Mouse (Mus musculus) bone marrow, adult 2 months (tissue): ENCODE data around the gene Lin28b.

Experiments
- CTCF ChIP-seq: fragments of 200-500 bp; IDR thresholded peaks from 2 replicates; pipeline ENCODE4 v1.5.1; 2011; ENCODE audit warnings: low read length, control low read depth; ENCODE audit not compliant: control insufficient read depth, insufficient read depth
- POLR2A ChIP-seq: fragments of 200-500 bp; IDR thresholded peaks from 2 replicates; pipeline ENCODE4 v1.6.1; 2011; ENCODE audit warnings: low read depth, mild to moderate bottlenecking, control low read depth, low read length, borderline replicate concordance; ENCODE audit not compliant: control insufficient read depth

DNA sequence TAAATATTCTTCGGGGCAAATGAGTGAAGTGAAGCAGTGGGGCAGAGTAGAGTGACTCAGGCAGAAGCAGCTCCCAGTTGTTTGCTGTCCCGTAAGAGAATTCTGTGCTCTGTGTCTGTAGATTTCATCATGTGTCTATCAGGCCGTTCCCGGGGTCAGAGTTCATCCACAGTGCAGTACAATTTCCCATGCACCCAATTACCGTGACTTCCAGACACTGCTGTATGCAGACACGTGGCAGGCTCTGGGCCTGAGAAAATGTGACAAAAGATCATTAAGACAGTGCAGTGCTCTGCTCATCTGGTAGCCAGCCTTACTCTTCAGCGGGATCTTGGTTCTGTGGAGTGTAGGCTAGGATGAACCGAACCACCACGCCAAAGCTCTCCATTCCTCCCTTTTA lies 141.0 kb downstream of the Lin28b start:
- TF ChIP-seq POLR2A (no peak), CTCF (no peak)
